Mouse (Mus musculus): ENCODE data around the gene Dmgdh. TPM values are rescaled to one million over a fixed set of nuclear protein-coding genes. Genes with fewer than 3 reads are reported as not detected.

The Dmgdh gene
- polyA plus RNA-seq, 1 experiment from 2014 or later = 7.1 TPM

- ATAC-seq (replicated peaks; ENCODE audit: low FRiP score) (no peak), DNase-seq (ENCODE audit: low spot score) (no peak)
- no peak overlapping the region for H3K9ac ChIP-seq (ENCODE audit: low read depth, low read length)
- no peak overlapping the region for H3K4me3 ChIP-seq (ENCODE audit: low read depth, low read length)
- H3K4me2 ChIP-seq = no peak overlapping the region
- H3K9me3 ChIP-seq (ENCODE audit: control insufficient read depth, low read length) = no peaks in the 10 kb centered on the region
- no peaks in the 10 kb centered on the region for H3K36me3 ChIP-seq (ENCODE audit: control insufficient read depth, insufficient read depth, low read length)
- no peaks in the 10 kb centered on the region for H3K4me1 ChIP-seq (replicated peaks; ENCODE audit: control insufficient read depth, insufficient read depth, low read length)
- H3K27me3 ChIP-seq (replicated peaks; ENCODE audit: control insufficient read depth, insufficient read depth, low read length) = no peaks in the 10 kb centered on the region
- no peak overlapping the region for H3K27ac ChIP-seq (ENCODE audit: low read depth, low read length)
- 85% methylated on average over 3 of the region's 3 CpGs for WGBS
These were observed 15.3 kb downstream of the Dmgdh start for GRCm38 (mm10) chr13:93689566-93689965.

- no peak for ATAC-seq (replicated peaks; ENCODE audit: low FRiP score)
- H3K27ac ChIP-seq (ENCODE audit: low read depth, low read length) = no peak overlapping the region
- H3K4me2 ChIP-seq = no peak overlapping the region
These were observed 16.6 kb downstream of the Dmgdh start for GRCm38 (mm10) chr13:93690821-93691220.

GRCm38 (mm10) chr13:93698866-93699265 lies 24.6 kb downstream of the Dmgdh start:
- DNase-seq (ENCODE audit: low spot score) = no peak
- no peaks in the 10 kb centered on the region for H3K36me3 ChIP-seq (ENCODE audit: control insufficient read depth, insufficient read depth, low read length)

More at GRCm38 (mm10) chr13:93690821-93691220, 16.6 kb downstream of the Dmgdh start:
- Histone ChIP-seq H3K9ac (ENCODE audit: low read depth, low read length) (no peak overlapping the region), H3K4me1 (replicated peaks; ENCODE audit: control insufficient read depth, insufficient read depth, low read length) (no peaks in the 10 kb centered on the region), H3K36me3 (ENCODE audit: control insufficient read depth, insufficient read depth, low read length) (no peaks in the 10 kb centered on the region), H3K27me3 (replicated peaks; ENCODE audit: control insufficient read depth, insufficient read depth, low read length) (no peaks in the 10 kb centered on the region), H3K4me3 (ENCODE audit: low read depth, low read length) (no peak overlapping the region), H3K9me3 (ENCODE audit: control insufficient read depth, low read length) (no peaks in the 10 kb centered on the region)
- DNase-seq (ENCODE audit: low spot score) = no peak
- 88% methylated on average over 1 of the region's 1 CpGs for WGBS

GRCm38 (mm10) chr13:93705697-93706096 lies 31.5 kb downstream of the Dmgdh start:
- H3K36me3 ChIP-seq (ENCODE audit: control insufficient read depth, insufficient read depth, low read length) = no peaks in the 10 kb centered on the region
- DNase-seq (ENCODE audit: low spot score) (no peak), ATAC-seq (replicated peaks; ENCODE audit: low FRiP score) (no peak)
- no peaks in the 10 kb centered on the region for H3K27me3 ChIP-seq (replicated peaks; ENCODE audit: control insufficient read depth, insufficient read depth, low read length)
- no peaks in the 10 kb centered on the region for H3K4me1 ChIP-seq (replicated peaks; ENCODE audit: control insufficient read depth, insufficient read depth, low read length)
- no peak overlapping the region for H3K9ac ChIP-seq (ENCODE audit: low read depth, low read length)
- 73% methylated on average over 4 of the region's 4 CpGs for whole genome bisulfite sequencing
- H3K4me2 ChIP-seq = no peak overlapping the region
- H3K27ac ChIP-seq (ENCODE audit: low read depth, low read length) = no peak overlapping the region
- H3K4me3 ChIP-seq (ENCODE audit: low read depth, low read length) = no peak overlapping the region
- no peaks in the 10 kb centered on the region for H3K9me3 ChIP-seq (ENCODE audit: control insufficient read depth, low read length)

More at GRCm38 (mm10) chr13:93698866-93699265, 24.6 kb downstream of the Dmgdh start:
- ATAC-seq (replicated peaks; ENCODE audit: low FRiP score) = no peak
- no peak overlapping the region for H3K4me2 ChIP-seq
- no peak overlapping the region for H3K4me3 ChIP-seq (ENCODE audit: low read depth, low read length)
- no peaks in the 10 kb centered on the region for H3K9me3 ChIP-seq (ENCODE audit: control insufficient read depth, low read length)
- H3K27me3 ChIP-seq (replicated peaks; ENCODE audit: control insufficient read depth, insufficient read depth, low read length) = no peaks in the 10 kb centered on the region
- no peak overlapping the region for H3K9ac ChIP-seq (ENCODE audit: low read depth, low read length)
- no peaks in the 10 kb centered on the region for H3K4me1 ChIP-seq (replicated peaks; ENCODE audit: control insufficient read depth, insufficient read depth, low read length)
- WGBS = 78% methylated on average over 6 of the region's 6 CpGs
- H3K27ac ChIP-seq (ENCODE audit: low read depth, low read length) = no peak overlapping the region

GRCm38 (mm10) chr13:93707271-93707670 lies 33.0 kb downstream of the Dmgdh start:
- Histone ChIP-seq H3K27ac (ENCODE audit: low read depth, low read length) (no peak overlapping the region), H3K4me2 (no peak overlapping the region), H3K9me3 (ENCODE audit: control insufficient read depth, low read length) (no peaks in the 10 kb centered on the region), H3K36me3 (ENCODE audit: control insufficient read depth, insufficient read depth, low read length) (no peaks in the 10 kb centered on the region), H3K27me3 (replicated peaks; ENCODE audit: control insufficient read depth, insufficient read depth, low read length) (no peaks in the 10 kb centered on the region), H3K4me3 (ENCODE audit: low read depth, low read length) (no peak overlapping the region), H3K4me1 (replicated peaks; ENCODE audit: control insufficient read depth, insufficient read depth, low read length) (no peaks in the 10 kb centered on the region), H3K9ac (ENCODE audit: low read depth, low read length) (no peak overlapping the region)
- WGBS = 73% methylated on average over 4 of the region's 4 CpGs
- no peak for ATAC-seq (replicated peaks; ENCODE audit: low FRiP score)
- DNase-seq (ENCODE audit: low spot score) = no peak

- Histone ChIP-seq H3K9ac (ENCODE audit: low read depth, low read length) (no peak overlapping the region), H3K4me1 (replicated peaks; ENCODE audit: control insufficient read depth, insufficient read depth, low read length) (no peaks in the 10 kb centered on the region), H3K9me3 (ENCODE audit: control insufficient read depth, low read length) (no peaks in the 10 kb centered on the region), H3K27me3 (replicated peaks; ENCODE audit: control insufficient read depth, insufficient read depth, low read length) (no peaks in the 10 kb centered on the region), H3K4me3 (ENCODE audit: low read depth, low read length) (no peak overlapping the region), H3K36me3 (ENCODE audit: control insufficient read depth, insufficient read depth, low read length) (no peaks in the 10 kb centered on the region), H3K27ac (ENCODE audit: low read depth, low read length) (no peak overlapping the region), H3K4me2 (no peak overlapping the region)
- WGBS = 80% methylated on average over 4 of the region's 4 CpGs
- no peak for ATAC-seq (replicated peaks; ENCODE audit: low FRiP score)
- no peak for DNase-seq (ENCODE audit: low spot score)
These were observed 36.1 kb downstream of the Dmgdh start for GRCm38 (mm10) chr13:93710325-93710724.

GRCm38 (mm10) chr13:93711226-93711625 lies 37.0 kb downstream of the Dmgdh start:
- ATAC-seq (replicated peaks; ENCODE audit: low FRiP score) (no peak), DNase-seq (ENCODE audit: low spot score) (no peak)
- H3K27ac ChIP-seq (ENCODE audit: low read depth, low read length) = no peak overlapping the region
- H3K36me3 ChIP-seq (ENCODE audit: control insufficient read depth, insufficient read depth, low read length) = no peaks in the 10 kb centered on the region
- no peaks in the 10 kb centered on the region for H3K4me1 ChIP-seq (replicated peaks; ENCODE audit: control insufficient read depth, insufficient read depth, low read length)
- H3K9me3 ChIP-seq (ENCODE audit: control insufficient read depth, low read length) = no peaks in the 10 kb centered on the region
- H3K4me2 ChIP-seq = no peak overlapping the region
- no peak overlapping the region for H3K4me3 ChIP-seq (ENCODE audit: low read depth, low read length)
- no peaks in the 10 kb centered on the region for H3K27me3 ChIP-seq (replicated peaks; ENCODE audit: control insufficient read depth, insufficient read depth, low read length)
- H3K9ac ChIP-seq (ENCODE audit: low read depth, low read length) = no peak overlapping the region
- 76% methylated on average over 4 of the region's 4 CpGs for WGBS

- H3K27ac ChIP-seq (ENCODE audit: low read depth, low read length) = no peak overlapping the region
- no peaks in the 10 kb centered on the region for H3K27me3 ChIP-seq (replicated peaks; ENCODE audit: control insufficient read depth, insufficient read depth, low read length)
These were observed 38.1 kb downstream of the Dmgdh start for GRCm38 (mm10) chr13:93712362-93712761.

GRCm38 (mm10) chr13:93713826-93714225 lies 39.6 kb downstream of the Dmgdh start:
- 85% methylated on average over 3 of the region's 3 CpGs for WGBS
- Histone ChIP-seq H3K4me1 (replicated peaks; ENCODE audit: control insufficient read depth, insufficient read depth, low read length) (no peaks in the 10 kb centered on the region), H3K27ac (ENCODE audit: low read depth, low read length) (no peak overlapping the region), H3K9me3 (ENCODE audit: control insufficient read depth, low read length) (no peaks in the 10 kb centered on the region), H3K9ac (ENCODE audit: low read depth, low read length) (no peak overlapping the region), H3K4me2 (no peak overlapping the region), H3K4me3 (ENCODE audit: low read depth, low read length) (no peak overlapping the region), H3K27me3 (replicated peaks; ENCODE audit: control insufficient read depth, insufficient read depth, low read length) (no peaks in the 10 kb centered on the region), H3K36me3 (ENCODE audit: control insufficient read depth, insufficient read depth, low read length) (no peaks in the 10 kb centered on the region)
- DNase-seq (ENCODE audit: low spot score) (no peak), ATAC-seq (replicated peaks; ENCODE audit: low FRiP score) (no peak)

More at GRCm38 (mm10) chr13:93712362-93712761, 38.1 kb downstream of the Dmgdh start:
- Histone ChIP-seq H3K9ac (ENCODE audit: low read depth, low read length) (no peak overlapping the region), H3K4me2 (no peak overlapping the region), H3K4me1 (replicated peaks; ENCODE audit: control insufficient read depth, insufficient read depth, low read length) (no peaks in the 10 kb centered on the region), H3K9me3 (ENCODE audit: control insufficient read depth, low read length) (no peaks in the 10 kb centered on the region), H3K4me3 (ENCODE audit: low read depth, low read length) (no peak overlapping the region), H3K36me3 (ENCODE audit: control insufficient read depth, insufficient read depth, low read length) (no peaks in the 10 kb centered on the region)
- DNase-seq (ENCODE audit: low spot score) = no peak
- ATAC-seq (replicated peaks; ENCODE audit: low FRiP score) = no peak
- WGBS = 83% methylated on average over 4 of the region's 4 CpGs

All from liver, embryonic 11.5 days (tissue).